18 mouse cellular contexts compared by ENCODE assay signal in genomic region chr12:107757184-107757583, GRCm38 (mm10).
DNase-seq lines count a peak whose midpoint lies in the region; ATAC-seq lines count a peak whose summit lies in the region.
"Had no signal": no experiment of that assay in that cellular context is flagged by ENCODE, and none has a peak within 500 bp of the region (broad histone marks: within the 10 kb centered on the region; RNA-seq: fewer than 3 reads in every experiment).

No protein-coding gene starts in this region.

- peaks cover 25% of the 10 kb centered on the region for H3K4me1 ChIP-seq in intestine, embryonic 14.5 days (replicated peaks; ENCODE audit: control insufficient read depth, insufficient read depth, low read length)
- peaks cover 49% of the 10 kb centered on the region for H3K4me1 ChIP-seq in intestine, embryonic 16.5 days (ENCODE audit: control insufficient read depth, insufficient read depth, low read length)
- H3K4me1 ChIP-seq in embryonic facial prominence, embryonic 10.5 days = peaks cover 77% of the 10 kb centered on the region
- peaks cover 45% of the 10 kb centered on the region for H3K4me1 ChIP-seq in embryonic facial prominence, embryonic 12.5 days

- H3K4me2 ChIP-seq in intestine, embryonic 14.5 days (ENCODE audit: low read length) = no peak overlapping the region
- H3K4me2 ChIP-seq in intestine, embryonic 16.5 days (ENCODE audit: low read depth, low read length) = no peak overlapping the region
- H3K4me2 ChIP-seq in embryonic facial prominence, embryonic 12.5 days (replicated peaks) = no peak overlapping the region
- H3K4me2 ChIP-seq: midbrain, embryonic 12.5 days; neural tube, embryonic 12.5 days had no signal

- H3K27me3 ChIP-seq in intestine, embryonic 14.5 days (replicated peaks; ENCODE audit: control insufficient read depth, insufficient read depth, low read length) = no peaks in the 10 kb centered on the region
- H3K27me3 ChIP-seq in intestine, embryonic 16.5 days (replicated peaks; ENCODE audit: control insufficient read depth, insufficient read depth, low read length) = no peaks in the 10 kb centered on the region
- peaks cover 19% of the 10 kb centered on the region; the same call in 1 of the 2 replicates for H3K27me3 ChIP-seq in embryonic facial prominence, embryonic 10.5 days (replicated peaks; ENCODE audit: low read depth, poor library complexity, severe bottlenecking)
- H3K27me3 ChIP-seq in embryonic facial prominence, embryonic 12.5 days = no peaks in the 10 kb centered on the region
- H3K27me3 ChIP-seq: neural tube, embryonic 12.5 days had no signal

- 31% methylated on average over 10 of the region's 10 CpGs for WGBS in intestine, embryonic 14.5 days
- WGBS in intestine, embryonic 16.5 days = 38% methylated on average over 10 of the region's 10 CpGs
- 29% methylated on average over 10 of the region's 10 CpGs for WGBS in embryonic facial prominence, embryonic 10.5 days
- WGBS in embryonic facial prominence, embryonic 12.5 days = 22% methylated on average over 10 of the region's 10 CpGs

- H3K27ac ChIP-seq in intestine, embryonic 14.5 days (ENCODE audit: low read depth) = 0 out of 2 replicates have a peak overlapping the region, but pooled peaks have one; percentile 16
- no peak overlapping the region for H3K27ac ChIP-seq in intestine, embryonic 16.5 days (ENCODE audit: low read length)
- H3K27ac ChIP-seq in embryonic facial prominence, embryonic 10.5 days (replicated peaks) = peak overlapping the region; percentile 45; the same call in 1 of the 2 replicates
- peak overlapping the region; percentile 51 for H3K27ac ChIP-seq in embryonic facial prominence, embryonic 12.5 days
- H3K27ac ChIP-seq: heart, embryonic 10.5 days; midbrain, embryonic 12.5 days; neural tube, embryonic 12.5 days had no signal

- H3K4me3 ChIP-seq in intestine, embryonic 14.5 days (ENCODE audit: low read depth, low read length) = no peak overlapping the region
- H3K4me3 ChIP-seq in intestine, embryonic 16.5 days (ENCODE audit: low read length) = no peak overlapping the region
- no peak overlapping the region for H3K4me3 ChIP-seq in embryonic facial prominence, embryonic 10.5 days
- H3K4me3 ChIP-seq in embryonic facial prominence, embryonic 12.5 days = no peak overlapping the region
- H3K4me3 ChIP-seq: heart, embryonic 10.5 days; midbrain, embryonic 12.5 days; neural tube, embryonic 12.5 days had no signal

- H3K36me3 ChIP-seq in intestine, embryonic 14.5 days (ENCODE audit: control insufficient read depth, insufficient read depth, low read length) = no peaks in the 10 kb centered on the region
- no peaks in the 10 kb centered on the region for H3K36me3 ChIP-seq in intestine, embryonic 16.5 days (ENCODE audit: control insufficient read depth, insufficient read depth, low read length)
- no peaks in the 10 kb centered on the region for H3K36me3 ChIP-seq in embryonic facial prominence, embryonic 10.5 days (replicated peaks)
- no peaks in the 10 kb centered on the region for H3K36me3 ChIP-seq in embryonic facial prominence, embryonic 12.5 days
- H3K36me3 ChIP-seq: heart, embryonic 10.5 days; midbrain, embryonic 12.5 days; neural tube, embryonic 12.5 days had no signal

- no peak for DNase-seq in intestine, embryonic 14.5 days (ENCODE audit: low spot score)
- peak; percentile 48 for DNase-seq in embryonic facial prominence, embryonic 10.5 days (ENCODE audit: low spot score)
- peak; percentile 15 for DNase-seq in retina, embryonic 14.5 days (ENCODE audit: low spot score)
- DNase-seq in cerebellum, adult 11-12 months = no peak
- DNase-seq in right cerebral cortex, postnatal 4 days = no peak
- DNase-seq: adrenal gland, adult 2 months; cerebellum, adult 11 months; cerebellum, postnatal 25 days; kidney, adult 2 months; kidney, postnatal 10 days; liver, postnatal 0 days; spleen, adult 18-20 months had no signal

- ATAC-seq in intestine, embryonic 14.5 days (replicated peaks; ENCODE audit: low FRiP score, low TSS enrichment, low read depth) = no peak
- ATAC-seq in intestine, embryonic 16.5 days = no peak
- no peak for ATAC-seq in embryonic facial prominence, embryonic 12.5 days (ENCODE audit: insufficient number of reproducible peaks, insufficient read depth, low FRiP score, low TSS enrichment)
- ATAC-seq: forebrain, embryonic 16.5 days; liver, postnatal 0 days had no signal

- no peak overlapping the region for H3K9ac ChIP-seq in intestine, embryonic 14.5 days (ENCODE audit: low read length)
- H3K9ac ChIP-seq in intestine, embryonic 16.5 days (ENCODE audit: low read depth, low read length) = no peak overlapping the region
- H3K9ac ChIP-seq in embryonic facial prominence, embryonic 12.5 days = no peak overlapping the region
- H3K9ac ChIP-seq: liver, postnatal 0 days; midbrain, embryonic 12.5 days; neural tube, embryonic 12.5 days had no signal

- H3K9me3 ChIP-seq in intestine, embryonic 14.5 days (ENCODE audit: control insufficient read depth, low read length) = no peaks in the 10 kb centered on the region
- no peaks in the 10 kb centered on the region for H3K9me3 ChIP-seq in intestine, embryonic 16.5 days (ENCODE audit: control insufficient read depth, low read length)
- no peaks in the 10 kb centered on the region for H3K9me3 ChIP-seq in embryonic facial prominence, embryonic 10.5 days
- H3K9me3 ChIP-seq in embryonic facial prominence, embryonic 12.5 days = no peaks in the 10 kb centered on the region
- H3K9me3 ChIP-seq: heart, embryonic 10.5 days; midbrain, embryonic 12.5 days; neural tube, embryonic 12.5 days had no signal

Comparison
In these comparisons a context has a peak if more than half of its experiments do, and no peak if none do; other contexts are left out.
1. DNase-seq: peak in embryonic facial prominence, embryonic 10.5 days (single experiment) and retina, embryonic 14.5 days (single experiment); none in intestine, embryonic 14.5 days (single experiment), cerebellum, adult 11-12 months (single experiment) and right cerebral cortex, postnatal 4 days (single experiment).